Comparison of ENCODE assay signal across 10 mouse cellular contexts in the genomic region with DNA sequence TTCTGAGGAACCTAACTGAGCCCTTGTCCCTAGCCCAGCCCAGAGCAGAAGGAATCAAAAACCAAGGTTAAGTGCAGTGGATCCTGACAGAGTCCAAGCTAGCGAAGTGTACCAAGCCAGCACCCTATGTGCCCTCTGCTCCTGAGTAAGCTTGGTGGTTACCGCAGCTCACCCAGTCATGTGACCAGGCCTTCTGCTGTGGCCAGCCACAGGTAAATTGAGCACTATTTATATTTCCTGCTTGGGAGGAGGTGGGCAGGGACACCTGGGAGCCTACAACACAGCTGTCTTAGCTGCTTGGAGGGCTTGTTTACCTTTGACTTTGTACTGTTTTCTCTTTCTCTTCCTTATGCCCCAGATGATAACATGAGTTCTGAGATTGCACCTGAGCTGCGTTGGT. TPM values are rescaled to one million over a fixed set of nuclear protein-coding genes. Genes with fewer than 3 reads are reported as not detected.
DNase-seq lines count a peak whose midpoint lies in the region; ATAC-seq lines count a peak whose summit lies in the region.
"Had no signal": no experiment of that assay in that cellular context is flagged by ENCODE, and none has a peak within 500 bp of the region (broad histone marks: within the 10 kb centered on the region; RNA-seq: fewer than 3 reads in every experiment).

No protein-coding gene starts in this region.

- H3K9ac ChIP-seq in heart, embryonic 13.5 days, result 0 out of 2 replicates have a peak overlapping the region, but pooled peaks have one; percentile 3
- no peak overlapping the region for H3K9ac ChIP-seq in kidney, embryonic 16.5 days (replicated peaks; ENCODE audit: low read length)
- no peak overlapping the region for H3K9ac ChIP-seq in stomach, embryonic 15.5 days
- no peak overlapping the region for H3K9ac ChIP-seq in midbrain, embryonic 15.5 days
- H3K9ac ChIP-seq: embryonic facial prominence, embryonic 12.5 days; lung, embryonic 14.5 days had no signal

- WGBS in heart, embryonic 13.5 days, result 84% methylated on average over 3 of the region's 3 CpGs
- 84% methylated on average over 3 of the region's 3 CpGs for WGBS in kidney, embryonic 16.5 days
- WGBS in stomach, embryonic 15.5 days, result 66% methylated on average over 3 of the region's 3 CpGs
- 96% methylated on average over 3 of the region's 3 CpGs for WGBS in midbrain, embryonic 15.5 days

- DNase-seq in heart, postnatal 36 days, result no peak
- no peak for DNase-seq in gastrocnemius, postnatal 10 days
- no peak for DNase-seq in urinary bladder, postnatal 10 days (ENCODE audit: low spot score)
- DNase-seq: lung, embryonic 14.5 days had no signal

- no peaks in the 10 kb centered on the region for H3K9me3 ChIP-seq in heart, embryonic 13.5 days
- no peaks in the 10 kb centered on the region for H3K9me3 ChIP-seq in kidney, embryonic 16.5 days (ENCODE audit: low read length)
- no peaks in the 10 kb centered on the region for H3K9me3 ChIP-seq in stomach, embryonic 15.5 days
- H3K9me3 ChIP-seq in midbrain, embryonic 15.5 days, result no peaks in the 10 kb centered on the region
- H3K9me3 ChIP-seq: embryonic facial prominence, embryonic 12.5 days had no signal

- peak overlapping the region; percentile 9; the same call in 1 of the 2 replicates for H3K4me2 ChIP-seq in heart, embryonic 13.5 days
- no peak overlapping the region for H3K4me2 ChIP-seq in kidney, embryonic 16.5 days (replicated peaks; ENCODE audit: low read depth, low read length)
- H3K4me2 ChIP-seq in stomach, embryonic 15.5 days, result no peak overlapping the region
- no peak overlapping the region for H3K4me2 ChIP-seq in midbrain, embryonic 15.5 days
- H3K4me2 ChIP-seq: embryonic facial prominence, embryonic 12.5 days; lung, embryonic 14.5 days had no signal

- H3K4me3 ChIP-seq in heart, embryonic 13.5 days, result no peak overlapping the region
- H3K4me3 ChIP-seq in kidney, embryonic 16.5 days (ENCODE audit: low read length), result no peak overlapping the region
- no peak overlapping the region for H3K4me3 ChIP-seq in stomach, embryonic 15.5 days (replicated peaks)
- no peak overlapping the region for H3K4me3 ChIP-seq in midbrain, embryonic 15.5 days
- H3K4me3 ChIP-seq: embryonic facial prominence, embryonic 12.5 days had no signal

- intact Hi-C loops in heart, postnatal 36 days (cut with DNase I), result no loop called here

- H3K27me3 ChIP-seq in heart, embryonic 13.5 days (replicated peaks), result no peaks in the 10 kb centered on the region
- H3K27me3 ChIP-seq in kidney, embryonic 16.5 days (ENCODE audit: insufficient read depth, low read length), result no peaks in the 10 kb centered on the region
- no peaks in the 10 kb centered on the region for H3K27me3 ChIP-seq in stomach, embryonic 15.5 days (replicated peaks)
- H3K27me3 ChIP-seq in midbrain, embryonic 15.5 days (replicated peaks), result no peaks in the 10 kb centered on the region
- H3K27me3 ChIP-seq: embryonic facial prominence, embryonic 12.5 days had no signal

- no peak for ATAC-seq in heart, embryonic 13.5 days (ENCODE audit: extremely low read depth, insufficient number of reproducible peaks, low FRiP score, low TSS enrichment)
- peak; percentile 37 for ATAC-seq in CD4-positive, CD25-positive, alpha-beta regulatory T cell, adult 4 months
- ATAC-seq in kidney, embryonic 16.5 days (ENCODE audit: low FRiP score, low TSS enrichment), result 0 out of 2 replicates have a peak, but pooled peaks have one; percentile 19
- ATAC-seq in stomach, embryonic 15.5 days (ENCODE audit: insufficient read depth, low FRiP score, low read depth), result peak; percentile 70
- ATAC-seq in midbrain, embryonic 15.5 days (replicated peaks), result no peak

- peaks cover 21% of the 10 kb centered on the region for H3K4me1 ChIP-seq in heart, embryonic 13.5 days
- peaks cover 10% of the 10 kb centered on the region; the same call in 1 of the 2 replicates for H3K4me1 ChIP-seq in kidney, embryonic 16.5 days (ENCODE audit: insufficient read depth, low read length)
- H3K4me1 ChIP-seq in stomach, embryonic 15.5 days, result peaks cover 7% of the 10 kb centered on the region
- H3K4me1 ChIP-seq in midbrain, embryonic 15.5 days, result no peaks in the 10 kb centered on the region

- H3K36me3 ChIP-seq in heart, embryonic 13.5 days, result peaks cover 25% of the 10 kb centered on the region
- peaks cover 3% of the 10 kb centered on the region; the same call in 1 of the 2 replicates for H3K36me3 ChIP-seq in kidney, embryonic 16.5 days (ENCODE audit: insufficient read depth, low read length)
- H3K36me3 ChIP-seq in stomach, embryonic 15.5 days, result 0 out of 2 replicates have a peak, but pooled peaks cover 3% of the 10 kb centered on the region
- H3K36me3 ChIP-seq in midbrain, embryonic 15.5 days (replicated peaks), result no peaks in the 10 kb centered on the region

- no peak overlapping the region for H3K27ac ChIP-seq in heart, embryonic 13.5 days (replicated peaks)
- no peak overlapping the region for H3K27ac ChIP-seq in kidney, embryonic 16.5 days (ENCODE audit: low read length)
- H3K27ac ChIP-seq in stomach, embryonic 15.5 days, result no peak overlapping the region
- H3K27ac ChIP-seq in midbrain, embryonic 15.5 days, result no peak overlapping the region
- H3K27ac ChIP-seq: embryonic facial prominence, embryonic 12.5 days had no signal

RNA-seq across cellular contexts. Expression of gene Fam117a, which starts 14.1 kb away (rescaled TPM):
- polyA plus RNA-seq in heart, embryonic 13.5 days (2015; fragmentation: Nextera tagmentation; extraction: Ambion mirVana), result 6.3 and 7.7 TPM in 2 replicates
- total RNA-seq in heart, postnatal 36 days (2021), result 10 to 100 TPM in 1 of 2 experiments, 1 to 10 TPM in 1; 7.0 to 10.3 TPM
- 10 to 100 TPM; 21.1 to 26.9 TPM for polyA plus RNA-seq in CD4-positive, CD25-positive, alpha-beta regulatory T cell, adult 4 months (2017; shearing (Covaris generic))
- polyA plus RNA-seq in kidney, embryonic 16.5 days (2015; fragmentation: Nextera tagmentation; extraction: Ambion mirVana), result 9.9 and 10.1 TPM in 2 replicates
- polyA plus RNA-seq in stomach, embryonic 15.5 days (2015; fragmentation: Nextera tagmentation; extraction: Ambion mirVana), result 13.7 and 17.5 TPM in 2 replicates
- total RNA-seq in gastrocnemius, postnatal 10 days (2021), result 10 to 100 TPM in 1 of 2 experiments, 1 to 10 TPM in 1; 9.0 to 14.5 TPM
- polyA plus RNA-seq in midbrain, embryonic 15.5 days (2015; fragmentation: Nextera tagmentation; extraction: Ambion mirVana), result 2.2 and 2.3 TPM in 2 replicates

RNA-seq across cellular contexts. Expression of gene Slc35b1, which starts 33.5 kb away (rescaled TPM):
- 77.2 and 78.4 TPM in 2 replicates for polyA plus RNA-seq in heart, embryonic 13.5 days (2015; fragmentation: Nextera tagmentation; extraction: Ambion mirVana)
- total RNA-seq in heart, postnatal 36 days (2021), result 10 to 100 TPM; 35.7 to 37.6 TPM
- 10 to 100 TPM; 53.8 to 61.1 TPM for polyA plus RNA-seq in CD4-positive, CD25-positive, alpha-beta regulatory T cell, adult 4 months (2017; shearing (Covaris generic))
- 99.2 and 102 TPM in 2 replicates for polyA plus RNA-seq in kidney, embryonic 16.5 days (2015; fragmentation: Nextera tagmentation; extraction: Ambion mirVana)
- polyA plus RNA-seq in stomach, embryonic 15.5 days (2015; fragmentation: Nextera tagmentation; extraction: Ambion mirVana), result 96.3 and 105 TPM in 2 replicates
- 10 to 100 TPM; 42.7 to 43.8 TPM for total RNA-seq in gastrocnemius, postnatal 10 days (2021)
- polyA plus RNA-seq in midbrain, embryonic 15.5 days (2015; fragmentation: Nextera tagmentation; extraction: Ambion mirVana), result 143 TPM in 2 replicates

RNA-seq across cellular contexts. Expression of gene Kat7, which starts 40.9 kb away (rescaled TPM):
- 44.2 and 46.0 TPM in 2 replicates for polyA plus RNA-seq in heart, embryonic 13.5 days (2015; fragmentation: Nextera tagmentation; extraction: Ambion mirVana)
- 10 to 100 TPM; 27.5 to 32.3 TPM for total RNA-seq in heart, postnatal 36 days (2021)
- 10 to 100 TPM; 44.9 to 65.7 TPM for polyA plus RNA-seq in CD4-positive, CD25-positive, alpha-beta regulatory T cell, adult 4 months (2017; shearing (Covaris generic))
- polyA plus RNA-seq in kidney, embryonic 16.5 days (2015; fragmentation: Nextera tagmentation; extraction: Ambion mirVana), result 85.0 and 92.3 TPM in 2 replicates
- 57.1 and 62.3 TPM in 2 replicates for polyA plus RNA-seq in stomach, embryonic 15.5 days (2015; fragmentation: Nextera tagmentation; extraction: Ambion mirVana)
- total RNA-seq in gastrocnemius, postnatal 10 days (2021), result 10 to 100 TPM; 29.7 to 31.8 TPM
- 62.8 and 69.6 TPM in 2 replicates for polyA plus RNA-seq in midbrain, embryonic 15.5 days (2015; fragmentation: Nextera tagmentation; extraction: Ambion mirVana)

Comparison
In these comparisons a context has a peak if more than half of its experiments do, and no peak if none do; other contexts are left out.
1. ATAC-seq: peak in CD4-positive, CD25-positive, alpha-beta regulatory T cell, adult 4 months (single experiment), kidney, embryonic 16.5 days (single experiment) and stomach, embryonic 15.5 days (single experiment); none in heart, embryonic 13.5 days (single experiment) and midbrain, embryonic 15.5 days (single experiment).